Mouse (Mus musculus): ENCODE measurements around the gene Znhit6.

DNA sequence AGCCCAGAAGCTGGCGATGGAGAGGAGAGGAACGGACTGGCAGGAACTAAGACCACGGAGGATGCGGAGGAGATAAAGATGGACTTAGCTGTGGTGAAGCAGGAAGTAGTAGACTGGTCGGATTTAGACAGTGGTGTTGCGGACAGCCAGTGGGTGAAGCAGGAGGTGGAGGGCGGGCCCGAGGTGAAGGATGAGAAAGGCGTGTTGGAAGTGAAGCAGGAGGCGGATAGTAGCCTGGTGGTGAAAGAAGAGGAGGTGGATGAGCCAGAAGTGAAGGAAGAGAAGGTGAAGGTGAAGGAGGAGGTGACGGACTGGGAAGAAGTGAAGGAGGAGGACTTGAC, 447 bp downstream of the Znhit6 start:
- TF ChIP-seq EP300 (IDR thresholded peaks at IDR 0.05; ENCODE audit: low read depth) (no peak), CTCF (IDR thresholded peaks at IDR 0.05; ENCODE audit: low read depth) (no peak)

Data from liver, embryonic 14.5 days (tissue).